Mouse (Mus musculus): ENCODE measurements around the gene Fth1.

Gene Fth1

GRCm38 (mm10) chr19:10022414-10023303 is 42.3 kb downstream of the Fth1 start:
- DNase-seq = peak; percentile 54 to 69

- peak in 1 of 2 experiments; percentile 56 for DNase-seq
Observed at GRCm38 (mm10) chr19:10023304-10023758, 42.9 kb downstream of the Fth1 start.

- DNase-seq = peak; percentile 72 to 84
Observed at GRCm38 (mm10) chr19:10025169-10025875, 44.9 kb downstream of the Fth1 start.

GRCm38 (mm10) chr19:10029746-10030145 is 49.3 kb downstream of the Fth1 start:
- DNase-seq = no peak

GRCm38 (mm10) chr19:10033211-10033973 is 53.0 kb downstream of the Fth1 start:
- DNase-seq = peak; percentile 63 to 73

GRCm38 (mm10) chr19:10034356-10034755 is 54.0 kb downstream of the Fth1 start:
- DNase-seq = no peak

Measured in lung, postnatal 4 days (tissue).